Mouse (Mus musculus) heart, embryonic 15.5 days (tissue): ENCODE results near the gene Tyk2. TPM values are rescaled to one million over a fixed set of nuclear protein-coding genes. Genes with fewer than 3 reads are reported as not detected.

Experiments
- ATAC-seq: fragments of 200-750 bp; cut with Nextera tagmentation; replicated peaks from 2 replicates; pipeline ENCODE4 v1.8.0; 2017; ENCODE audit warnings: low read depth, moderate TSS enrichment; ENCODE audit not compliant: insufficient number of reproducible peaks, insufficient read depth, low FRiP score
- H3K27ac ChIP-seq: fragments of 300-500 bp; sonication (generic); 2 replicates; pipeline ENCODE4 v1.5.1; 2015; ENCODE audit warnings: mild to moderate bottlenecking, inconsistent platforms
- H3K27me3 ChIP-seq: fragments of 300-500 bp; sonication (generic); 2 replicates; pipeline ENCODE4 v1.6.1; 2015; ENCODE audit warnings: inconsistent platforms
- H3K36me3 ChIP-seq: fragments of 300-500 bp; sonication (generic); 2 replicates; pipeline ENCODE4 v1.6.1; 2015; ENCODE audit warnings: mild to moderate bottlenecking, inconsistent platforms
- H3K4me1 ChIP-seq: fragments of 300-500 bp; sonication (generic); replicated peaks from 2 replicates; pipeline ENCODE4 v1.6.1; 2015; ENCODE audit warnings: inconsistent platforms
- H3K4me2 ChIP-seq: fragments of 300-500 bp; sonication (generic); 2 replicates; pipeline ENCODE4 v1.6.1; 2015; ENCODE audit warnings: inconsistent platforms, mild to moderate bottlenecking, moderate library complexity
- H3K4me3 ChIP-seq: fragments of 300-500 bp; sonication (generic); 2 replicates; pipeline ENCODE4 v1.5.1; 2015; ENCODE audit warnings: mild to moderate bottlenecking, inconsistent platforms
- H3K9ac ChIP-seq: fragments of 300-500 bp; sonication (generic); 2 replicates; pipeline ENCODE4 v1.6.1; 2015; ENCODE audit warnings: mild to moderate bottlenecking, inconsistent platforms
- H3K9me3 ChIP-seq: fragments of 300-500 bp; sonication (generic); replicated peaks from 2 replicates; pipeline ENCODE4 v1.6.1; 2016; ENCODE audit warnings: inconsistent platforms
- WGBS: fragments of 180-500 bp; shearing (Covaris S2); methylation state at CpG from one replicate; pipeline ENCODE4 v1.1.7; 2015; ENCODE audit warnings: mixed read lengths; 5-methylcytosine and 5-hydroxymethylcytosine counted together
- polyA plus RNA-seq: library from polyadenylated mRNA; unstranded; fragments of >200 nt; fragmentation: Nextera tagmentation; extraction: Ambion mirVana; gene quantifications from 2 replicates; pipeline ENCODE4 v1.2.1, GENCODE M21; 2015

The Tyk2 gene
- polyA plus RNA-seq, 1 experiment from 2014 or later, result 12.2 TPM

DNA sequence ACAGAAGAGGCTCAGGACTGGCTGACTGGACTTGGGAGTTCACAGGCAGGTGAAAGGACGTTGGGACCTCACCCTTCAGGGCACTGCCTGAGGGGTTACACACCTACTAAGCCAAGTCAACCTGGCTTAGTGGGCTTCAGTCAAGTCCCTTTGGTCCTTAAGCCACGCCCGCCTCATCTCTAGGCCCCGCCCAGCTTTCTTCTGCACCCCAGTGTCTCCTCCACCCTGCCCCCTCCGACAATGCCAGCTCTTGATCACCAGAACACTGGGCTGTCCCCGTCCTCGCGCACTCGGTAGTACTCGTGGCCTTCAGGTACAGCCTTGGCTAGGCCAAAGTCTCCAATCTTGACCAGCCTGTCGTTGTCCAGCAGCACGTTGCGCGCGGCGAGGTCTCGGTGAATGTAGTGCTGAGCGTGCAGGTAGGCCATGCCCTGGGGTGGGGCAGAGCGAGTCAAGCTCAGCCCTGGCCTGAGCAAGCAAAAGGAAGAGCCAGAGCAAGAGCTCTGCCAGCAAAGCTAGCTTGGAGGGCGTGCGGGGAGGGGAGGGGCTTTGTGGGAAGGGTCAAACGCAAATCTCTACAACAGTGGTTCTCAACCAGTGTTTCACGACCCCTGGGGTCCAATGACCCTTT is 23.3 kb downstream of the Tyk2 start:
- no peak overlapping the region for H3K9ac ChIP-seq
- no peak overlapping the region for H3K4me3 ChIP-seq
- no peak for ATAC-seq
- H3K27ac ChIP-seq, result no peak overlapping the region
- WGBS, result 51% methylated on average over 23 of the region's 23 CpGs
- no peak overlapping the region for H3K4me2 ChIP-seq
- no peaks in the 10 kb centered on the region for H3K9me3 ChIP-seq
- H3K36me3 ChIP-seq, result peaks cover 10% of the 10 kb centered on the region; the same call in 1 of the 2 replicates
- H3K4me1 ChIP-seq, result no peaks in the 10 kb centered on the region
- H3K27me3 ChIP-seq, result no peaks in the 10 kb centered on the region

DNA sequence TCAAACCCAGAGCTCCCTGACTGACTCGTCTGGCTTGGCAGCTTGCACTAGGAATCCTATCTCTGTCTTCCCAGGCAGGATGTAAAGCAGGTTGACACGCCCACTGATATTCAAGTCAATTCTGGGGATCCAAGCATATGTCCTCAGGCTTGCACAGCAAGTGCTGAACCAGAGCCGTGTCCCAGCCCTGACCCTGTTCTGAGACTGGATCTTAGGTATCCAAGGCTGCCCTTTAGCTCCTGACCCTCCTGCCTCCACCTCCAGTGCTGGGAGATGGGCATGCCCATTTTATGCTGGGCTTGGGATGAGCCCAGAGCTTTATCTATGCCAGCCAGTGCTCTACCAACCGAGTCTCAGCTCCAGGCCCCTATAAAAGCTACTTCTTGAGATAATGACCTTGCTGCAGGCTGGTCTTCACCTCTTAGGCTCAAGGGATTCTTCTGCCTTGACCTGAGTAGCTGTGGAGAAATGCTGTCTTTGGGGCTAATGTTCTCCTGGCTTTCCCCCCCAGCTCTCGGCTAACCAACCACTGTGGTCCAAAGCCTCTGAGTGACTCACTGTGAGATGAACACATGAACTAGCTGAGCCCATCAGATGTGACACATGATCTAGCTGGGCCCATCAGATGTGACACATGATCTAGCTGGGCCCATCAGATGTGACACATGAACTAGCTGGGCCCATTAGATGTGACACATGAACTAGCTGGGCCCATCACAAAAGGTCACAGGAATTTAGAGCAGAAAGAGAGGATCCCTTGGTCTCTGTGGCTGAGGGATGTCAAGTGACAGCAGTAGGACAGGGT is 25.1 kb downstream of the Tyk2 start:
- Histone ChIP-seq H3K4me3 (no peak overlapping the region), H3K4me1 (no peaks in the 10 kb centered on the region), H3K36me3 (peaks cover 10% of the 10 kb centered on the region; the same call in 1 of the 2 replicates), H3K4me2 (no peak overlapping the region), H3K27me3 (no peaks in the 10 kb centered on the region), H3K27ac (no peak overlapping the region), H3K9me3 (no peaks in the 10 kb centered on the region), H3K9ac (no peak overlapping the region)
- WGBS, result 65% methylated on average over 5 of the region's 5 CpGs
- no peak for ATAC-seq

DNA sequence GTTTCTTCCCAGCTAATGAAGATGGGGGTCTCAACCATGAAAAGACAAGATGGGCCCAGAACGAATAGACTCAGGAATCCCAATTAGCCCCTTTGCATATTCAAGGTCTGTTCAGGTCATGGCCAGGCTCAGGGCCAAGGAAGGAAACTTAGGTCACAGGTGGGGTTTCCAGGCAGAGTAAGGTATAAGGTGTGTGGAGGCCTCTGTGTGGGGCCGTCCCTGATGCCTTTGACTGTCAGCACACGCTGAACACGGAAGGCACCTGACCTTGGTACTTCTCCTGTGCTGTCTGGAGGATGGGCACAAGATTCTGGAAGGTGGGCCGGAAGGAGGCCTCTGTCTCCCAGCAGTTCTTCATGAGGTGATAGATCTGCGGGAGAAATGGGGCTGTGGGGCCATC is 26.2 kb downstream of the Tyk2 start:
- H3K4me3 ChIP-seq, result no peak overlapping the region
- peaks cover 10% of the 10 kb centered on the region; the same call in 1 of the 2 replicates for H3K36me3 ChIP-seq
- H3K9me3 ChIP-seq, result no peaks in the 10 kb centered on the region
- H3K9ac ChIP-seq, result no peak overlapping the region
- H3K27ac ChIP-seq, result no peak overlapping the region
- 86% methylated on average over 6 of the region's 6 CpGs for WGBS
- H3K4me2 ChIP-seq, result no peak overlapping the region
- H3K27me3 ChIP-seq, result no peaks in the 10 kb centered on the region
- no peak for ATAC-seq
- 0 out of 2 replicates have a peak, but pooled peaks cover 3% of the 10 kb centered on the region for H3K4me1 ChIP-seq

DNA sequence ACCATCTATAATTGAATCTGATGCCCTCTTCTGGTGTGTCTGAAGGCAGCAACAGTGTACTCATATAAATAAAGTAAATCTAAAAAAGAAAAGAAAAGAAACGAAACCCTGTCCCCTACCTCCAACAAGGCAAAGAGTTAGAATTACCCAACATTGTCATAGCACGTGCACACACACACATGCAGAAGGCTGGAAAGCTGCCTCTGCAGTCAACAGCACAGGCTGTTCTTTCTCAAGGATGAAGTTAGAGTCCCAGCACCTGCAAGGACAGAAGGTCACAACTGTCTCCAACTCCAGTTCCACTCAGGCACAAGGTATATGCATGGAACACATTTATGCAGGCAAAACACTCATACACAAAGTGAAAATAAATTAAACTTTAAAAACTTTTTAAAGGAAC is 29.0 kb downstream of the Tyk2 start:
- H3K9me3 ChIP-seq, result no peaks in the 10 kb centered on the region
- no peak overlapping the region for H3K27ac ChIP-seq
- H3K4me3 ChIP-seq, result no peak overlapping the region
- 0 out of 2 replicates have a peak, but pooled peaks cover 7% of the 10 kb centered on the region for H3K4me1 ChIP-seq
- 0 out of 2 replicates have a peak, but pooled peaks cover 3% of the 10 kb centered on the region for H3K36me3 ChIP-seq
- ATAC-seq, result no peak
- H3K27me3 ChIP-seq, result no peaks in the 10 kb centered on the region
- H3K9ac ChIP-seq, result no peak overlapping the region
- H3K4me2 ChIP-seq, result no peak overlapping the region
- WGBS, result 87% methylated on average over 2 of the region's 2 CpGs

DNA sequence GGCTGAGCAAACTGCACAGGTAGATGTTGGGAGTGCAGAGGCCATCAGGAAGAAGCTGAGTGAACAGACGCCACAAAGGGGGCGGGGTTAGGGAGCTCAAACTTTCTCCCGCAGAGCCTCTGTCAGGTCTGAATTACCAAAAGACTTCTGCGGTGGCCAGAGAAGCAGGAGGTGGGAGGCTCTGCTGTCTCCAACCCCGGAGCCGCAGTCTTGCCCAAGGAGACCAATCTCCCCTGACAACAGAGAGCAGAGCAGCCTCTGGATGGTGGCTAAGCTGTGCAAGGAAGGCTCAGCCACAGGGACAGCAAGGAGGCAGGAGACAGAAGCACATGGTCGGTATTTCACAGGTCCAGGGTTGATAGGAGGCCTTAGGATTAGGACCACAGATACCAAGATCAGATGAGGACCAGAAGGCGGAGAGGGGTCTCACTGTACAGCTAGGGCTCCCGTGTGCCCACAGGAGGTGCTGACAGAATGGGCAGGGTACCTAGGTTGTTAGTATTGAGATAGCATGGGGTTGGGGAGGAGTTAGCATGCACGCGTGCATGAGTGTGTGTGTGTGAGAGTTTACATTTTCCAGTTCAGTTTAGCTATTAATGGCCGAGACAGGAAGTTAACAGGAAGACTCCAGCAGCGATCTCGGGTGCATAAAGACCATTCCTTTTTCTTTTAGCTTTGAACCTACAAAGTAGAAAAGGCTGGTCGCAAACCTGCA is 30.4 kb downstream of the Tyk2 start:
- Histone ChIP-seq H3K36me3 (no peaks in the 10 kb centered on the region), H3K9ac (no peak overlapping the region), H3K4me1 (0 out of 2 replicates have a peak, but pooled peaks cover 7% of the 10 kb centered on the region), H3K27ac (no peak overlapping the region), H3K27me3 (no peaks in the 10 kb centered on the region), H3K9me3 (no peaks in the 10 kb centered on the region), H3K4me2 (peak overlapping the region; percentile 18; the same call in 1 of the 2 replicates), H3K4me3 (no peak overlapping the region)
- no peak for ATAC-seq
- 38% methylated on average over 15 of the region's 15 CpGs for WGBS

DNA sequence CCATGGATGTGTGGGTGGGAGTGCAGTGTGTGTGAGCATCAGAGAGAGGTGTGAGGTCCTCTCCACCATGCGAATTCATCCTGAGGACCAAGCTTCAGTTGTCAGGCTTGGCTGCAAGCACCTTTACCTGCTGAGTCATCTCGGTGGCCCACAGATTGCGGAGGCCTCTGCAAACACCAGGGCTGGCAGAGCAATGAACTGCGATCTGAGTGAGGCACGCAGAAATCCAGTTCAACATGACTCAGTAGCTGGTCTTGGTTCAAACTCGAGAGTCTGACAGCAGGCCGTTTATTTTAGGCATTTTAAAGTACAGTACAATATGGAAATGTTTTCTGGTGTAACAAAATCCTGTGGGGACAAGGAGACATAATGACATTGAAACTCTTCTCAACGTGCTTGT is 33.2 kb downstream of the Tyk2 start:
- 0 out of 2 replicates have a peak, but pooled peaks cover 7% of the 10 kb centered on the region for H3K4me1 ChIP-seq

DNA sequence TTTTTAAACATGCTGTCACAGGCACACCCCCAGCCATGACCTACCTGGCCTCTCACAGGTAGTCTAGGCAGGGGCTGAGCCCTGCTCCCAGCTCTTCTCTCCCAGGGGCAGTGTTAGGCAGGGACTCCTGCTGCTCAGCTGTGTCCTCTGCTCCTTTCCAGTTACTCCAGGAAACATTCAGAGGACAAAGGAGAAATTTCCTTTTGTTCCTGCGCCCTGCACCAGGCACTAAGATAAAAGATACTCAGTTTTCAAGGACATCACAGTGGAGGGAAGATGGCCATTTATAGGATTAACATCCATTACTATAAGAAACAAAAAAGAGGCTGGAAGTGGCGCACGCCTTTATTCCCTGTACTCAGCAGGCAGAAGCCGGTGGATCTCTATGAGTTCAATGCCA is 35.1 kb downstream of the Tyk2 start:
- Histone ChIP-seq H3K4me2 (no peak overlapping the region), H3K4me1 (peaks cover 12% of the 10 kb centered on the region; the same call in 1 of the 2 replicates), H3K4me3 (no peak overlapping the region), H3K9ac (no peak overlapping the region), H3K36me3 (no peaks in the 10 kb centered on the region), H3K27me3 (no peaks in the 10 kb centered on the region), H3K27ac (no peak overlapping the region), H3K9me3 (no peaks in the 10 kb centered on the region)
- WGBS, result 90% methylated on average over 4 of the region's 4 CpGs
- no peak for ATAC-seq

More for the DNA sequence above, 33.2 kb downstream of the Tyk2 start:
- WGBS, result 60% methylated on average over 8 of the region's 8 CpGs
- H3K36me3 ChIP-seq, result no peaks in the 10 kb centered on the region
- H3K4me3 ChIP-seq, result no peak overlapping the region
- H3K9ac ChIP-seq, result no peak overlapping the region
- no peak for ATAC-seq
- H3K9me3 ChIP-seq, result no peaks in the 10 kb centered on the region
- H3K27me3 ChIP-seq, result no peaks in the 10 kb centered on the region
- H3K4me2 ChIP-seq, result no peak overlapping the region
- no peak overlapping the region for H3K27ac ChIP-seq

DNA sequence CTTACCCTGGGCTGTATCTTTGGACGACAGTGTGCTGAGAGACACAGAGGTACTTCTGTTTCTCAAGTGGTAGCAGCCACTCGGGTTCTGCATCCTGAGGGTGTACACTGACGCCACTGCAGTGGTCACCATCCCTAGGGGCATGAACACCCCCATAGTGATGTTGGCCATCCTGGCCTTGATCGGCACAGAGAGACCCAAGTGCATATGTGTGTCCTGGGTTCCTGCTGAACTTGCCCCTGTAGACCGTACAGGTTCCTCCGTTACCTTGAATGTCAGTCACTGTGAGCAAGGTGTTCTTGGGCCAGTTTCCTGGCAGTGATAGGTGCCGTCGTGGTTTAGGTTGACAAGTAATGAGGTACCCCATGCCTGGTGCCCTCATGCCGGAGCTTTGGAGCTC is 37.6 kb downstream of the Tyk2 start:
- Histone ChIP-seq H3K4me1 (peaks cover 28% of the 10 kb centered on the region), H3K9ac (no peak overlapping the region), H3K27ac (no peak overlapping the region), H3K4me3 (no peak overlapping the region), H3K27me3 (no peaks in the 10 kb centered on the region), H3K4me2 (no peak overlapping the region), H3K36me3 (peaks cover 20% of the 10 kb centered on the region), H3K9me3 (no peaks in the 10 kb centered on the region)
- WGBS, result 90% methylated on average over 9 of the region's 9 CpGs
- no peak for ATAC-seq

DNA sequence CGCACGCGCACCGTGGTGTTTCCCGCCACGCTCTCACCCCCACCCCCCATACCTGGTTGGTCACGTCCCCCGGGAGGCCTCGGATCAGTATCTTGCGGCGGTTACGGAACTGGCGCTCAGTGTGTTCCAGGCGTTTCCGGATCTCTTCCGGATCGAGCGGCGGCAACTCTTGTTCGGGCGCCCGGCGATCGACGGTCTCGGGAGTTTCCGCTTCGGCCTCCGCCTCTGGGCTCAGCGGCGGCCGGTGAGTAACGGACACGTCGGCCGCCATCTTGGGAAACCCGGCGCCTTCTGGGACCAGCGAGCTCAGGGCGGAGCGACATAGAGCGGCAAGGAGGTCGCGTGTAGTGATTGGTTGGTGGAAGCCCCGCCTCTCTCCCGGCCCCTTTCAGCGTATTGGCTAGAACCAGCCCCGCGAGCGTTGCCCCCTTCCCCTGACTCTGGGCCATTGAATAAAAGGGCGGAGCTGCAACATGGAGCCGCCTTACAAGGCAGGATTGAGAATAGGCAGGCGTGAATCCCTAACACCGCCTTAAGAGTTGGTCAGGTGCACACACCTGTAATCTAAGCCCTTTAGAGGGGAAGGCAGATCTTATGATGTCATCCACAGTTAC is 39.2 kb downstream of the Tyk2 start, which contains the start of the genes Gm38431 and Raver1:
Gm38431 (minus strand) TSS at position 291 of the 614 bp plus-strand sequence.
Raver1 (minus strand) TSS at position 302 of the 614 bp plus-strand sequence.
- Histone ChIP-seq H3K4me3 (peak within 1 kb of the TSS; percentile 74), H3K4me1 (peaks cover 24% of the 10 kb centered on the region), H3K4me2 (peak within 1 kb of the TSS; percentile 85), H3K9me3 (no peaks in the 10 kb centered on the region), H3K36me3 (peaks cover 33% of the 10 kb centered on the region), H3K27ac (peak within 1 kb of the TSS; percentile 90), H3K27me3 (no peaks in the 10 kb centered on the region), H3K9ac (peak within 1 kb of the TSS; percentile 73)
- under 1% methylated on average over 54 of the region's 54 CpGs for WGBS
- ATAC-seq, result peak; percentile 99

DNA sequence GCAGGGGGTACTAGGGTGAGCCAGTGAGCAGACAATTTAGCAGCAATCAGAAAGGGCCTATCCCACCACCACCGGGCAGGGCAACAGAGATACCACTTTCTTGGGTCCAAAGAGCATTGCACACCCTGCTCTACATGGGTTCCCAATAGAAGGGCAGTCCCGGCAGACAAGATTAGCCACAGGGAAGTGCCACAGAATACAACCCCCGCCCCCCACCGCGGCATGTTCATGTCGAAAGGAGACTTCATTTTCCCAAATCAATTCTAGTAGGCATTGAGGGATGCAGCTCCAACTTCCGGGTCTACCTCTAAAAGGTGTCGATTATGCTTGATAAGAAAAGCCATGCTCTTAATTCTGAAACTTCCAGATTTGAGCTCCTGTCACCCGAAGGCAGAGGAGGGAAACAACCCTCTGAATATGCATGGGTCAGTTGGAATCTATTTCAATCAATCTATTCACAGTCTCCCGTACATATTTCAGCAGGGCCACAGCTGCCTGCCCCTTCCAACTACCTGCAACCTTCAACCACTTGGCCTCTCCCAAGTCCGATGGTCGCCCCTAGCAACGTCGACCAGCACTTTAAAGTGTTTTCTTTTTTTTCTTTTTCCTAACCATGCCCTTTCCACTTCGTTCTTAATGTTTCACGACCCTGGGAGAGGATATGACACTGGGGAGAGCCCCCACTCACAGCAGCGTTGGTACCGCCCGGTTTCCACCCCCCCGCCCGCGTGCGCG is 39.9 kb downstream of the Tyk2 start:
- H3K4me1 ChIP-seq, result peaks cover 24% of the 10 kb centered on the region
- H3K27ac ChIP-seq, result peak overlapping the region; percentile 90
- peak overlapping the region; percentile 74 for H3K4me3 ChIP-seq
- WGBS, result 1% methylated on average over 24 of the region's 24 CpGs
- H3K9ac ChIP-seq, result peak overlapping the region; percentile 73
- no peaks in the 10 kb centered on the region for H3K9me3 ChIP-seq
- peak overlapping the region; percentile 85 for H3K4me2 ChIP-seq
- ATAC-seq, result peak; percentile 2; the same call in 1 of the 2 replicates
- H3K36me3 ChIP-seq, result peaks cover 40% of the 10 kb centered on the region
- H3K27me3 ChIP-seq, result no peaks in the 10 kb centered on the region
